Mouse (Mus musculus) liver, embryonic 12.5 days (tissue): ENCODE results near the gene Cyp1b1. TPM values are rescaled to one million over a fixed set of nuclear protein-coding genes. Genes with fewer than 3 reads are reported as not detected.

ENCODE experiments used
- ATAC-seq: fragments of 200-750 bp; cut with Nextera tagmentation; 2 replicates; pipeline ENCODE4 v1.8.0; 2017; ENCODE audit warnings: moderate number of reproducible peaks, mild to moderate bottlenecking, moderate library complexity
- H3K27ac ChIP-seq: fragments of 300-500 bp; sonication (generic); 2 replicates; pipeline ENCODE4 v1.5.1; 2016; ENCODE audit warnings: mild to moderate bottlenecking
- H3K27me3 ChIP-seq: fragments of 300-500 bp; sonication (generic); replicated peaks from 2 replicates; pipeline ENCODE4 v1.6.1; 2016; ENCODE audit warnings: mild to moderate bottlenecking, moderate library complexity
- H3K36me3 ChIP-seq: fragments of 300-500 bp; sonication (generic); 2 replicates; pipeline ENCODE4 v1.6.1; 2016; ENCODE audit warnings: mild to moderate bottlenecking, moderate library complexity
- H3K4me1 ChIP-seq: fragments of 300-500 bp; sonication (generic); 2 replicates; pipeline ENCODE4 v1.6.1; 2016
- H3K4me2 ChIP-seq: fragments of 300-500 bp; sonication (generic); 2 replicates; pipeline ENCODE4 v1.6.1; 2016; ENCODE audit warnings: mild to moderate bottlenecking, moderate library complexity
- H3K4me3 ChIP-seq: fragments of 300-500 bp; sonication (generic); 2 replicates; pipeline ENCODE4 v1.5.1; 2016; ENCODE audit warnings: mild to moderate bottlenecking, moderate library complexity
- H3K9ac ChIP-seq: fragments of 300-500 bp; sonication (generic); 2 replicates; pipeline ENCODE4 v1.6.1; 2016; ENCODE audit warnings: mild to moderate bottlenecking, moderate library complexity
- H3K9me3 ChIP-seq: fragments of 300-500 bp; sonication (generic); replicated peaks from 2 replicates; pipeline ENCODE4 v1.6.1; 2016; ENCODE audit warnings: mild to moderate bottlenecking, moderate library complexity
- WGBS: fragments of 180-500 bp; shearing (Covaris S2); methylation state at CpG from one replicate; pipeline ENCODE4 v1.1.7; 2016; ENCODE audit not compliant: insufficient replicate concordance; 5-methylcytosine and 5-hydroxymethylcytosine counted together
- polyA plus RNA-seq: library from polyadenylated mRNA; unstranded; fragments of >200 nt; fragmentation: Nextera tagmentation; extraction: Ambion mirVana; gene quantifications from 2 replicates; pipeline ENCODE4 v1.2.1, GENCODE M21; 2016

The Cyp1b1 gene
- polyA plus RNA-seq, 1 experiment from 2014 or later: 2.6 TPM

DNA sequence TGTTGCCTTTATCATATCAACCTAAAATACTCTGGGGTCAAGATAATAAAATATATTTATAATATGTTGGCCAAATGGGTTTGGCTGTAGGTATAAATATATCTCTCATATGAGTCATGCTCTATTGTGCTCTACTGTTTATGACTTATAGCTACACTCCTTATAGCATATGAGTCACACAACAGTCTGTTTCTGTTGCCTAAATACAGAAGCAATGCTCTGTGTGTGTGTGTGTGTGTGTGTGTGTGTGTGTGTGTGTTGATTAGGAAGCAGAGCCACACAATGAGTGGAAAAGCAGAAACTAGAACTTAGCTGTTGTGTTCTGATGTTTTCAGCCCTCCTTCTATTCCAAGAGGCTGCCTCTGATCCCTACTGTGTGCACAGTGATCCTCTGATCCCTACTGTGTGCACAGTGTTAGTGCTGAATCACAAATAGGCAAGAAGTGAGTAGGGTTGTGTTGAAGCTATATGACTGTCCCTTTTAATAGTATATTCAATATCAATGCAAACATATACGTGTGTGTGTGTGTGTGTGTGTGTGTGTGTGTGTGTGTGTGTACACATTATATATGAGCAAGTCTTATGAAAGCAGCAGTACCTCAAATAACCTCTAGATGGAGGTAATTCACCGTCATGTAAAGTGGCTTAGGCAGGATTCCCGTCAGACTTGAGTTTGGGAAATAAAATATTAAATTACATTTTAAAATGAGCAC is 51.3 kb downstream of the Cyp1b1 start:
- Histone ChIP-seq H3K27me3 (no peaks in the 10 kb centered on the region), H3K27ac (no peak overlapping the region), H3K4me1 (no peaks in the 10 kb centered on the region; the same call in 1 of the 2 replicates), H3K9ac (no peak overlapping the region), H3K36me3 (no peaks in the 10 kb centered on the region), H3K9me3 (no peaks in the 10 kb centered on the region), H3K4me3 (no peak overlapping the region), H3K4me2 (no peak overlapping the region)
- WGBS: 21% methylated on average over 3 of the region's 3 CpGs
- no peak for ATAC-seq

DNA sequence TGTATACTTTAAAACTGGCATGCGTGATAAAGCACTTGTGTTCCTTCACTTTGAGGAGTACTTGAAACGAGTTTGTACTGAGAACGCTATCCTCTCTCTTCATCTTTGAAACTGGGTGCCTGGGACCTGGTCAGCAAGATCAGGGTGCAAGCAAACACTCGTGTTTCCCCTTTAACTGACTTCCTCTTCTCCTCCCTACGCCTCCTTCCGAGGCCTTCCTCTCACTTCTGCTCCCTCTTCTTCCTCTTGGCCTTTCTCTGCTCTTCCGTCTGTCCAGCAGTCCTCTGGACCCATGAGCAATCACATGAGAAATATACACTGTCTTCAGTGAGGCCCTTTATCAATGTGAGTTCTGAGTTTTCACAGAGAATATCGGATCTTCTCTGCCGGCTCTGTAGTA is 53.0 kb downstream of the Cyp1b1 start:
- H3K36me3 ChIP-seq: no peaks in the 10 kb centered on the region
- ATAC-seq: no peak
- no peaks in the 10 kb centered on the region; the same call in 1 of the 2 replicates for H3K4me1 ChIP-seq
- WGBS: 54% methylated on average over 9 of the region's 9 CpGs
- H3K9me3 ChIP-seq: no peaks in the 10 kb centered on the region
- no peak overlapping the region for H3K4me3 ChIP-seq
- no peak overlapping the region for H3K4me2 ChIP-seq
- no peak overlapping the region for H3K27ac ChIP-seq
- no peak overlapping the region for H3K9ac ChIP-seq
- H3K27me3 ChIP-seq: no peaks in the 10 kb centered on the region

DNA sequence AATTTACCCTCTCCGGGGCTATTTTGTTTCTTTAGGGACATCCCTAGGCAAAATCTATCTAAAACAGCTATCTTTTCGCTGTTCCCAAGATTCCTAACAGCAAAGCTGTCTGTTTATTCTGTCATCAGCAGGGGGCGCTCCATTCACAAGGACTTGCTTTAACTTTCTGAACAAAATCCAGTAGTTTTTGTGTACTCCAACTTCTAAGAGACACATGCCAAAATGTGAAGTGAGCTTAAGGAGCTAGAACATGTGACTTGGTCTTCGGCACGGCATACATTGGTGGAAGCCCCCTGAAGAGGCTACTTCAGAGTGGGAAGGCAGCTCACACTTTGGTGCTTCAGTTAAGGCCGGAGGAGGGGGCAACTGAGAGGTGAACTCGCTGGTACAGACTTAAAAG is 53.5 kb downstream of the Cyp1b1 start:
- H3K27me3 ChIP-seq: no peaks in the 10 kb centered on the region
- no peaks in the 10 kb centered on the region; the same call in 1 of the 2 replicates for H3K4me1 ChIP-seq
- ATAC-seq: no peak
- WGBS: 44% methylated on average over 7 of the region's 7 CpGs
- no peak overlapping the region for H3K4me3 ChIP-seq
- no peaks in the 10 kb centered on the region for H3K9me3 ChIP-seq
- no peak overlapping the region for H3K27ac ChIP-seq
- H3K9ac ChIP-seq: no peak overlapping the region
- H3K36me3 ChIP-seq: no peaks in the 10 kb centered on the region
- H3K4me2 ChIP-seq: no peak overlapping the region

DNA sequence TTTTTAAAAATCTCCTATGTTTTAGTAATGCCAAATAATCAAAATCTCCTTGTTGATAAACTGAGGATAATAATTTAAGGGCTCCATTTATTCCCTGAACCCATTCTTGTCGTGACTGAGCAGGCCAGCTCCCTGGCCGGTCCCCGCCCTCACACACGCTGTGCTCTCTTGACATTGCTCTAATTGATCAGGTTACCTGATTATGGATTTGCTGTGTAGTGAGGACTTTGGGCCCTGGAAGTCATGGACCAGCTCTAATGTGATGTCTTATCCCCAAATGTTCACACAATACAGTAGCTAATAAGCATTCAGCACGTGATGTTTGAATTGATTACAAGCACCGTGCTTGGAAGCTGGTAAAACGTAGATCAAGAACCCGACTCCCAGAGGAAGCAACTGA is 56.0 kb downstream of the Cyp1b1 start:
- Histone ChIP-seq H3K27ac (no peak overlapping the region), H3K27me3 (no peaks in the 10 kb centered on the region), H3K4me2 (no peak overlapping the region), H3K9me3 (no peaks in the 10 kb centered on the region), H3K9ac (no peak overlapping the region), H3K36me3 (no peaks in the 10 kb centered on the region), H3K4me3 (no peak overlapping the region), H3K4me1 (no peaks in the 10 kb centered on the region; the same call in 1 of the 2 replicates)
- 52% methylated on average over 8 of the region's 8 CpGs for WGBS
- ATAC-seq: 0 out of 2 replicates have a peak, but pooled peaks have one; percentile 37

DNA sequence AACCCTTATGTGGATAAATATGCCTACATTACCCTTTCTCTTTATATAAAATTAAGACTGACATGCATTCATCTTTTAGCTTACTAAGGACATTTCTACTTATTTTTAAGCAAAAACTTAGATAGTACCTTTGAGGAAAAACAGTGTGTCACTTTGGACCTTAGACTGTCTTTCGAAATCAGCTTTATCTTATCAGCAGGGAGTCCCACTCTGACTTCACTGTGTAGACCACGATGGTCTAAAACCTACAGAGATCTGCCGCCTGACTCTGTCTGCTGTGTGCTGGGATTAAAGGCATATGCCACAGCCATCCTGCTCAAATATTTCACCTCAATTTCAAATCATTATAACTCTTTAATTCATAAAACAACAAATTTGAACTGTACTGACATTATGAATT is 56.4 kb downstream of the Cyp1b1 start:
- H3K4me1 ChIP-seq: no peaks in the 10 kb centered on the region; the same call in 1 of the 2 replicates
- H3K36me3 ChIP-seq: no peaks in the 10 kb centered on the region
- no peak overlapping the region for H3K27ac ChIP-seq
- H3K27me3 ChIP-seq: no peaks in the 10 kb centered on the region
- 20% methylated on average over 3 of the region's 3 CpGs for WGBS
- H3K9me3 ChIP-seq: no peaks in the 10 kb centered on the region
- no peak overlapping the region for H3K4me3 ChIP-seq
- H3K9ac ChIP-seq: no peak overlapping the region
- no peak overlapping the region for H3K4me2 ChIP-seq
- ATAC-seq: no peak

DNA sequence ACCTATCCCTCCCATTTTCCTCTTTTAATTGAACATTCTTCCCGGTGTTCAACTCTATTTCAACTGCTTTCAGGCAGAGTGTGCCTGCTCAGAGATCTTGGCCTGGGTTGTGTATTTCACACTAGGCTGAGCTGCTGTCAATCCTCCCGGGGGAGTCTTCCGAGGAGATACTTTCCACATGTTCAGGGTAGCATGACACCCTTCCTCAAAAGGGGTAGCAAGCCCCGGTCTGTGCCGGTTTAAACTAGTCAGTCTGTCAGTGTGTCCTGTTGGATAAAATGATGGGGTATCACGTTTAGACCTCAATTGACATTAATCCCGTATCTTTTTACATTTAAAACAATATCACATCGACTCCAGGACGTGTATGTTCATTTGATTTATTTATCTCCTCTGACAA is 57.1 kb downstream of the Cyp1b1 start:
- Histone ChIP-seq H3K4me3 (no peak overlapping the region), H3K27me3 (no peaks in the 10 kb centered on the region), H3K4me2 (no peak overlapping the region), H3K27ac (no peak overlapping the region), H3K9ac (no peak overlapping the region), H3K9me3 (no peaks in the 10 kb centered on the region), H3K36me3 (no peaks in the 10 kb centered on the region), H3K4me1 (no peaks in the 10 kb centered on the region; the same call in 1 of the 2 replicates)
- 59% methylated on average over 9 of the region's 9 CpGs for WGBS
- ATAC-seq: no peak

DNA sequence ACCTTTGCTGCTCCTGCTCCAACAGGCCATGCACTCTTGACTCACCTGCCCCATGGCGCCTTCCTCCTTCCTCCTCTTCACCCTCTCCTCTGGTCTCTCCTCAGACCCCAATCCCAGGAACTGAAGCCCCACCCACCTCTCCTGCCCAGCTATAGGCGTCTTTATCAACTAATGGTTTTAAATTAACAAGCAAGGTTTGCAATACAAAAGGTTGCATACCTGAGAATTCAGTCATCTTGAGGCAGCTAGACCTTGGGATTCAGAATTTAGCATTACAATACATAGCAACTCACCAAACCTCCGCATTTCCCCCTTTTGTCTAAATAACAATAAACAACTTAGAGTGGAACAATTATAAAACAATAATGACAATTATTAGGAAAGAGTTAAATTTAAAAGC is 60.7 kb downstream of the Cyp1b1 start:
- H3K27me3 ChIP-seq: no peaks in the 10 kb centered on the region
- H3K9ac ChIP-seq: no peak overlapping the region
- no peak overlapping the region for H3K27ac ChIP-seq
- no peaks in the 10 kb centered on the region for H3K36me3 ChIP-seq
- ATAC-seq: no peak
- no peaks in the 10 kb centered on the region for H3K4me1 ChIP-seq
- H3K4me3 ChIP-seq: no peak overlapping the region
- WGBS: 70% methylated on average over 3 of the region's 3 CpGs
- no peak overlapping the region for H3K4me2 ChIP-seq
- H3K9me3 ChIP-seq: no peaks in the 10 kb centered on the region

DNA sequence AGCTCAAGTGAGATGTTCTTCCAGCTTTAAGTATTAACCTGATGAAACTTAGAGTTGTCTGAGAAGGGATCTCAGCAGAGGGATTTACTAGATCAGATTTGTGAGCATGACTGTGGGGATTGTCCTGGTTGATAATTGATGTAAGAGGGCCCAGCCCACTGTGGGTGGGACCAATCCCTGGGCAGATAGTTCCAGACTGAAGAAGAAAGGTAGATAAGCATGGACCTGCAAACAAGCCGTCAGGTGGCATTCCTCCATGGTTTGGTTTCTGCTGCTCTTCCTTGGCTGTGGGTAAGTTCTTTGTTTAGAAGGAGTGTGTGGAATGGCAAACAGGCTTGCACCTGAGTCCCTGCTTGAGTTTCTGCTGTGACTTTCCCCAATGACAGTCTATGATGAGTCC is 61.7 kb downstream of the Cyp1b1 start:
- 42% methylated on average over 1 of the region's 1 CpGs for WGBS
- no peaks in the 10 kb centered on the region for H3K27me3 ChIP-seq
- no peaks in the 10 kb centered on the region for H3K36me3 ChIP-seq
- no peaks in the 10 kb centered on the region for H3K9me3 ChIP-seq
- no peak overlapping the region for H3K27ac ChIP-seq
- no peaks in the 10 kb centered on the region for H3K4me1 ChIP-seq
- no peak overlapping the region for H3K4me2 ChIP-seq
- ATAC-seq: no peak
- no peak overlapping the region for H3K9ac ChIP-seq
- H3K4me3 ChIP-seq: no peak overlapping the region

Other genes starting within 250 kb of the Cyp1b1 start
- 4.9 and 5.1 TPM in 2 replicates for gene Rmdn2, start 103.2 kb downstream of the Cyp1b1 start, polyA plus RNA-seq
- 42.0 and 42.1 TPM in 2 replicates for gene Atl2, start 181.1 kb upstream of the Cyp1b1 start, polyA plus RNA-seq